Mouse (Mus musculus) stomach, embryonic 16.5 days (tissue): Measurements from ENCODE around the gene Gm29866. TPM values are rescaled to one million over a fixed set of nuclear protein-coding genes. Genes with fewer than 3 reads are reported as not detected.
"Not testable (repeated sequence)": the region's sequence is repeated elsewhere in the genome, so short reads cannot be mapped to it uniquely, and the experiment has no call there.

Source experiments
- ATAC-seq: fragments of 200-750 bp; cut with Nextera tagmentation; 2 replicates; pipeline ENCODE4 v1.8.0; 2017; ENCODE audit warnings: moderate number of reproducible peaks, moderate TSS enrichment; ENCODE audit not compliant: insufficient read depth, low FRiP score
- H3K27ac ChIP-seq: fragments of 300-500 bp; sonication (generic); 2 replicates; pipeline ENCODE4 v1.5.1; 2014; ENCODE audit warnings: low read length
- H3K27me3 ChIP-seq: fragments of 300-500 bp; sonication (generic); 2 replicates; pipeline ENCODE4 v1.6.1; 2014; ENCODE audit warnings: low read length, control low read depth, mixed read lengths; ENCODE audit not compliant: control insufficient read depth, insufficient read depth
- H3K36me3 ChIP-seq: fragments of 300-500 bp; sonication (generic); 2 replicates; pipeline ENCODE4 v1.6.1; 2014; ENCODE audit warnings: low read length; ENCODE audit not compliant: control insufficient read depth, insufficient read depth
- H3K4me1 ChIP-seq: fragments of 300-500 bp; sonication (generic); 2 replicates; pipeline ENCODE4 v1.6.1; 2014; ENCODE audit warnings: low read length, control low read depth, mixed read lengths; ENCODE audit not compliant: control insufficient read depth, insufficient read depth
- H3K4me2 ChIP-seq: fragments of 300-500 bp; sonication (generic); 2 replicates; pipeline ENCODE4 v1.6.1; 2014; ENCODE audit warnings: low read depth, low read length, mixed read lengths
- H3K4me3 ChIP-seq: fragments of 300-500 bp; sonication (generic); replicated peaks from 2 replicates; pipeline ENCODE4 v1.5.1; 2014; ENCODE audit warnings: mild to moderate bottlenecking, low read length
- H3K9ac ChIP-seq: fragments of 300-500 bp; sonication (generic); 2 replicates; pipeline ENCODE4 v1.6.1; 2014; ENCODE audit warnings: low read length
- H3K9me3 ChIP-seq: fragments of 300-500 bp; sonication (generic); replicated peaks from 2 replicates; pipeline ENCODE4 v1.6.1; 2016; ENCODE audit warnings: low read length, control low read depth; ENCODE audit not compliant: control insufficient read depth
- WGBS: fragments of 180-500 bp; shearing (Covaris S2); extraction: QIAGEN DNeasy Blood & Tissue Kit; methylation state at CpG from one replicate; pipeline ENCODE4 v1.1.7; 2014; 5-methylcytosine and 5-hydroxymethylcytosine counted together
- polyA plus RNA-seq: library from polyadenylated mRNA; unstranded; fragments of >200 nt; fragmentation: Nextera tagmentation; extraction: Ambion mirVana; gene quantifications from 2 replicates; pipeline ENCODE4 v1.2.1, GENCODE M21; 2015

Gm29866 gene
- polyA plus RNA-seq, result not detected in 2 replicates

DNA sequence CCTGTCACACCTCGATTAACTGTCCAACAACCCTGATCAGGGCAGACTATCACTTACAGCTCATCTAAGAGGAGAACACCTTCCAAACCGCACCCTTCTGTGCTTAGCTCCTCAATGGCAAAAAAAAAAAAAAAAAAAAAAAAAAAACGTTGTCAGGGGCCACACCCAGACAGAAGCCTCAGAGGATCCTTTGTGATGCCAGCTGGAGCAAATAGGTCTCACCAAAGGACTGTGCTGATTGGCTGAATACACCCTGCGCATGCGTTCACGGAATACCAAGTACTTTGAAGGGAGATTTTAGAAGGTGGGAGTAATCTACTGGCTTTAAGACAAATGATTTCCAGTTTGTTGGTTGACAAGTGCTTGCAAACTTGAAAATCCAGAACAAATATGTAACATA is at the start of gene Gm29866:
Gene Gm29866 (minus strand): TSS at position 101 of the 400 bp plus-strand sequence.
- H3K36me3 ChIP-seq, H3K4me1 ChIP-seq, H3K27ac ChIP-seq, ATAC-seq, H3K4me2 ChIP-seq, H3K27me3 ChIP-seq, H3K9me3 ChIP-seq, H3K4me3 ChIP-seq, H3K9ac ChIP-seq: not testable (repeated sequence)
- no CpG with 5 or more reads among the region's 6 CpGs for WGBS

Other genes starting within 250 kb of the Gm29866 start
- not detected in 2 replicates for gene Gm20909, start 170.9 kb upstream of the Gm29866 start, polyA plus RNA-seq
- not detected in 2 replicates for gene Gm20865, start 247.9 kb upstream of the Gm29866 start, polyA plus RNA-seq